ENCODE assay signal across 30 mouse cellular contexts in genomic region chr11:56952357-56952756, GRCm38 (mm10). TPM values are rescaled to one million over a fixed set of nuclear protein-coding genes. Genes with fewer than 3 reads are reported as not detected.
DNase-seq lines count a peak whose midpoint lies in the region; ATAC-seq and TF ChIP-seq lines count a peak whose summit lies in the region.
"Had no signal": no experiment of that assay in that cellular context is flagged by ENCODE, and none has a peak within 500 bp of the region (broad histone marks: within the 10 kb centered on the region; RNA-seq: fewer than 3 reads in every experiment).

No protein-coding gene starts in this region.

- H3K9me3 ChIP-seq in heart, embryonic 10.5 days, result no peaks in the 10 kb centered on the region
- H3K9me3 ChIP-seq in lung, postnatal 0 days (ENCODE audit: low read length), result no peaks in the 10 kb centered on the region
- no peaks in the 10 kb centered on the region for H3K9me3 ChIP-seq in stomach, postnatal 0 days (ENCODE audit: control insufficient read depth, low read length)
- H3K9me3 ChIP-seq: embryonic facial prominence, embryonic 12.5 days; forebrain, embryonic 15.5 days; heart, embryonic 13.5 days; hindbrain, embryonic 13.5 days; limb, embryonic 12.5 days; liver, embryonic 15.5 days; midbrain, embryonic 10.5 days; midbrain, embryonic 15.5 days had no signal

- no peak overlapping the region for H3K27ac ChIP-seq in heart, adult 2 months
- H3K27ac ChIP-seq in heart, embryonic 10.5 days, result no peak overlapping the region
- no peak overlapping the region for H3K27ac ChIP-seq in lung, postnatal 0 days (ENCODE audit: low read length)
- H3K27ac ChIP-seq in stomach, postnatal 0 days (replicated peaks), result no peak overlapping the region
- H3K27ac ChIP-seq: embryonic facial prominence, embryonic 12.5 days; forebrain, embryonic 15.5 days; heart, embryonic 13.5 days; hindbrain, embryonic 13.5 days; limb, embryonic 12.5 days; liver, embryonic 15.5 days; midbrain, embryonic 10.5 days; midbrain, embryonic 15.5 days had no signal

- intact Hi-C loops in heart, adult 2 months (cut with DNase I), result no loop called here
- intact Hi-C loops in heart, postnatal 14 days (cut with DNase I), result no loop called here

- H3K4me1 ChIP-seq in heart, adult 2 months (ENCODE audit: control insufficient read depth, insufficient read depth, low read length), result no peaks in the 10 kb centered on the region
- no peaks in the 10 kb centered on the region for H3K4me1 ChIP-seq in heart, embryonic 10.5 days
- H3K4me1 ChIP-seq in lung, postnatal 0 days (ENCODE audit: insufficient read depth, low read depth, low read length), result no peaks in the 10 kb centered on the region
- no peaks in the 10 kb centered on the region for H3K4me1 ChIP-seq in stomach, postnatal 0 days (replicated peaks; ENCODE audit: control insufficient read depth, insufficient read depth)
- H3K4me1 ChIP-seq: embryonic facial prominence, embryonic 12.5 days; forebrain, embryonic 15.5 days; heart, embryonic 13.5 days; hindbrain, embryonic 13.5 days; limb, embryonic 12.5 days; liver, embryonic 15.5 days; midbrain, embryonic 10.5 days; midbrain, embryonic 15.5 days had no signal

- no peak for TF ChIP-seq POLR2A in heart, adult 2 months (IDR thresholded peaks at IDR 0.05; ENCODE audit: insufficient read depth, low read depth, low read length)

- no peak for TF ChIP-seq EP300 in heart, adult 2 months (IDR thresholded peaks at IDR 0.05; ENCODE audit: insufficient read depth, low read depth, low read length)
- TF ChIP-seq EP300 in lung, postnatal 0 days (IDR thresholded peaks at IDR 0.05), result peak; percentile 46; the same call in 1 of the 2 replicates
- TF ChIP-seq EP300 in stomach, postnatal 0 days (optimal IDR thresholded peaks at IDR 0.05), result no peak

- peak; percentile 75 for ATAC-seq in lung, postnatal 0 days
- ATAC-seq in stomach, postnatal 0 days (ENCODE audit: low FRiP score, low TSS enrichment), result no peak
- ATAC-seq: forebrain, embryonic 15.5 days; intestine, embryonic 16.5 days; midbrain, embryonic 15.5 days had no signal

- no peak overlapping the region for H3K4me3 ChIP-seq in heart, adult 2 months
- no peak overlapping the region for H3K4me3 ChIP-seq in heart, embryonic 10.5 days
- no peak overlapping the region for H3K4me3 ChIP-seq in lung, postnatal 0 days (ENCODE audit: low read depth, low read length)
- H3K4me3 ChIP-seq in stomach, postnatal 0 days (ENCODE audit: low read depth, low read length), result no peak overlapping the region
- H3K4me3 ChIP-seq: embryonic facial prominence, embryonic 12.5 days; forebrain, embryonic 15.5 days; heart, embryonic 13.5 days; hindbrain, embryonic 13.5 days; limb, embryonic 12.5 days; liver, embryonic 15.5 days; midbrain, embryonic 10.5 days; midbrain, embryonic 15.5 days had no signal

- DNase-seq in heart, adult 2 months, result peak; percentile 14 to 36
- DNase-seq in heart, embryonic 10.5 days (ENCODE audit: low spot score), result no peak
- peak; percentile 27 to 39 for DNase-seq in heart, postnatal 14 days
- peak; percentile 65 for DNase-seq in lung, postnatal 0 days (ENCODE audit: low spot score)
- peak; percentile 38 to 75 for DNase-seq in lung, postnatal 4 days
- no peak for DNase-seq in right cerebral cortex, postnatal 14 days
- no peak for DNase-seq in stomach, postnatal 0 days (ENCODE audit: low spot score)
- DNase-seq: adrenal gland, postnatal 14 days; cerebellum, adult 11 months; cerebellum, adult 9-10 months; cerebellum, postnatal 36 days; embryo, embryonic 11 days; gastrocnemius, postnatal 25 days; kidney, adult 8-10 months; kidney, postnatal 10 days; right cerebral cortex, postnatal 4 days; thymus, adult 2 months; thymus, postnatal 36 days had no signal

- H3K79me2 ChIP-seq in heart, adult 2 months (replicated peaks; ENCODE audit: control insufficient read depth, insufficient read depth, low read length), result no peaks in the 10 kb centered on the region

- no peaks in the 10 kb centered on the region for H3K36me3 ChIP-seq in heart, adult 2 months (ENCODE audit: control insufficient read depth, insufficient read depth, low read length)
- no peaks in the 10 kb centered on the region for H3K36me3 ChIP-seq in heart, embryonic 10.5 days
- no peaks in the 10 kb centered on the region for H3K36me3 ChIP-seq in lung, postnatal 0 days (ENCODE audit: insufficient read depth, low read length)
- H3K36me3 ChIP-seq in stomach, postnatal 0 days (ENCODE audit: control insufficient read depth, insufficient read depth, low read length), result no peaks in the 10 kb centered on the region
- H3K36me3 ChIP-seq: embryonic facial prominence, embryonic 12.5 days; forebrain, embryonic 15.5 days; heart, embryonic 13.5 days; hindbrain, embryonic 13.5 days; limb, embryonic 12.5 days; liver, embryonic 15.5 days; midbrain, embryonic 10.5 days; midbrain, embryonic 15.5 days had no signal

- no peak overlapping the region for H3K4me2 ChIP-seq in lung, postnatal 0 days (replicated peaks; ENCODE audit: low read depth, low read length)
- no peak overlapping the region for H3K4me2 ChIP-seq in stomach, postnatal 0 days (replicated peaks; ENCODE audit: low read depth)
- H3K4me2 ChIP-seq: embryonic facial prominence, embryonic 12.5 days; forebrain, embryonic 15.5 days; heart, embryonic 13.5 days; hindbrain, embryonic 13.5 days; limb, embryonic 12.5 days; liver, embryonic 15.5 days; midbrain, embryonic 15.5 days had no signal

- no peak overlapping the region for H3K9ac ChIP-seq in heart, adult 2 months (ENCODE audit: low read depth, low read length)
- H3K9ac ChIP-seq in lung, postnatal 0 days (replicated peaks; ENCODE audit: low read depth), result no peak overlapping the region
- H3K9ac ChIP-seq in stomach, postnatal 0 days (ENCODE audit: low read length), result no peak overlapping the region
- H3K9ac ChIP-seq: embryonic facial prominence, embryonic 12.5 days; forebrain, embryonic 15.5 days; heart, embryonic 13.5 days; hindbrain, embryonic 13.5 days; limb, embryonic 12.5 days; liver, embryonic 15.5 days; midbrain, embryonic 15.5 days had no signal

- no peaks in the 10 kb centered on the region for H3K27me3 ChIP-seq in heart, adult 2 months (ENCODE audit: control insufficient read depth, insufficient read depth, low read length)
- H3K27me3 ChIP-seq in heart, embryonic 10.5 days (ENCODE audit: insufficient read depth, poor library complexity, severe bottlenecking), result no peaks in the 10 kb centered on the region
- H3K27me3 ChIP-seq in lung, postnatal 0 days (replicated peaks; ENCODE audit: insufficient read depth, low read length), result no peaks in the 10 kb centered on the region
- H3K27me3 ChIP-seq in stomach, postnatal 0 days (ENCODE audit: control insufficient read depth, insufficient read depth, low read length), result no peaks in the 10 kb centered on the region
- H3K27me3 ChIP-seq: embryonic facial prominence, embryonic 12.5 days; forebrain, embryonic 15.5 days; hindbrain, embryonic 13.5 days; limb, embryonic 12.5 days; liver, embryonic 15.5 days; midbrain, embryonic 15.5 days had no signal

- TF ChIP-seq CTCF in heart, adult 2 months (IDR thresholded peaks at IDR 0.05), result no peak
- TF ChIP-seq CTCF in lung, postnatal 0 days (IDR thresholded peaks at IDR 0.05), result no peak
- TF ChIP-seq CTCF in stomach, postnatal 0 days (IDR thresholded peaks at IDR 0.05; ENCODE audit: low read depth), result no peak

- WGBS in heart, adult 2 months, result 56% methylated on average over 2 of the region's 2 CpGs
- WGBS in heart, embryonic 10.5 days, result 86% methylated on average over 2 of the region's 2 CpGs
- WGBS in lung, postnatal 0 days, result 50% methylated on average over 2 of the region's 2 CpGs
- WGBS in stomach, postnatal 0 days, result 68% methylated on average over 2 of the region's 2 CpGs

RNA-seq across cellular contexts. Expression of gene Gria1, which starts 58.8 kb away (rescaled TPM):
- under 1 TPM; 0.14 to 0.16 TPM for total RNA-seq in heart, adult 2 months (2021)
- 0.29 and 0.44 TPM in 2 replicates for polyA plus RNA-seq in heart, adult 2 months (2012; rRNA removed)
- 0.58 and 0.64 TPM in 2 replicates for polyA plus RNA-seq in heart, embryonic 10.5 days (2016; fragmentation: Nextera tagmentation; extraction: Ambion mirVana)
- under 1 TPM; 0.10 to 0.22 TPM for total RNA-seq in heart, postnatal 14 days (2021)
- polyA plus RNA-seq in lung, postnatal 0 days (2015; fragmentation: Nextera tagmentation; extraction: Ambion mirVana), result 1.2 TPM in 2 replicates
- 0.63 and 0.91 TPM in 2 replicates for polyA plus RNA-seq in stomach, postnatal 0 days (2015; fragmentation: Nextera tagmentation; extraction: Ambion mirVana)
- total RNA-seq: megakaryocyte progenitor cell, adult 5-6 weeks; neutrophil, adult 5-6 weeks had no signal
- polyA plus RNA-seq: liver, adult 2 months had no signal

Comparison
In these comparisons a context has a peak if more than half of its experiments do, and no peak if none do; other contexts are left out.
1. DNase-seq: peak in heart, adult 2 months (2 of 2), heart, postnatal 14 days (2 of 2), lung, postnatal 0 days (single experiment) and lung, postnatal 4 days (2 of 2); none in heart, embryonic 10.5 days (single experiment), right cerebral cortex, postnatal 14 days (single experiment) and stomach, postnatal 0 days (single experiment).